Mouse (Mus musculus) liver, embryonic 14.5 days (tissue): ENCODE results near the gene Alkbh7. TPM values are rescaled to one million over a fixed set of nuclear protein-coding genes. Genes with fewer than 3 reads are reported as not detected.

Experiments used
- ATAC-seq: fragments of 200-750 bp; cut with Nextera tagmentation; 2 replicates; pipeline ENCODE4 v1.8.0; 2017; ENCODE audit warnings: moderate number of reproducible peaks, mild to moderate bottlenecking, moderate library complexity; ENCODE audit not compliant: insufficient read depth
- DNase-seq, 3 experiments: peaks; one replicate each; pipeline ENCODE4 v3.0.0-alpha.2; 2012 to 2013; ENCODE audit warnings: low read depth in 3 of 3, low spot score in 3 of 3
- H3K27ac ChIP-seq: fragments of 300-500 bp; sonication (generic); 2 replicates; pipeline ENCODE4 v1.5.1; 2014; ENCODE audit warnings: moderate library complexity, mild to moderate bottlenecking, control low read depth, inconsistent platforms
- H3K27me3 ChIP-seq: fragments of 300-500 bp; sonication (generic); 2 replicates; pipeline ENCODE4 v1.6.1; 2014; ENCODE audit warnings: mild to moderate bottlenecking, low read length, moderate library complexity; ENCODE audit not compliant: control insufficient read depth, insufficient read depth
- H3K36me3 ChIP-seq: fragments of 300-500 bp; sonication (generic); replicated peaks from 2 replicates; pipeline ENCODE4 v1.6.1; 2014; ENCODE audit warnings: low read depth; ENCODE audit not compliant: control insufficient read depth, insufficient read depth
- H3K4me1 ChIP-seq, 2 experiments: fragments of 200-500 bp in 1 of 2; fragments of 300-500 bp in 1 of 2; sonication (generic) in 1 of 2; replicated peaks; 2 replicates each; pipeline ENCODE4 v1.6.1; 2012 to 2014; ENCODE audit warnings: antibody characterized with exemption in 1 of 2, inconsistent platforms in 1 of 2, low read length in 1 of 2; ENCODE audit not compliant: control insufficient read depth in 2 of 2, insufficient read depth in 2 of 2
- H3K4me2 ChIP-seq: fragments of 300-500 bp; sonication (generic); 2 replicates; pipeline ENCODE4 v1.6.1; 2014; ENCODE audit warnings: low read depth, mild to moderate bottlenecking, control low read depth, moderate library complexity
- H3K4me3 ChIP-seq, 2 experiments: fragments of 200-500 bp in 1 of 2; fragments of 300-500 bp in 1 of 2; sonication (generic) in 1 of 2; 2 replicates each; pipeline ENCODE4 v1.5.1; 2012 to 2014; ENCODE audit warnings: low read depth in 2 of 2, low read length in 2 of 2, mild to moderate bottlenecking in 2 of 2, control low read depth in 1 of 2, inconsistent platforms in 1 of 2, moderate library complexity in 1 of 2; ENCODE audit not compliant: insufficient read depth in 1 of 2
- H3K9ac ChIP-seq: fragments of 300-500 bp; sonication (generic); replicated peaks from 2 replicates; pipeline ENCODE4 v1.6.1; 2014; ENCODE audit warnings: mild to moderate bottlenecking, control low read depth, moderate library complexity
- H3K9me3 ChIP-seq: fragments of 300-500 bp; sonication (generic); 2 replicates; pipeline ENCODE4 v1.6.1; 2016; ENCODE audit warnings: low read length, mixed read lengths; ENCODE audit not compliant: control insufficient read depth
- CTCF ChIP-seq: IDR thresholded peaks from 2 replicates; pipeline ENCODE4 v1.5.1; 2016; ENCODE audit warnings: antibody characterized with exemption, low read depth, control low read depth
- EP300 ChIP-seq: IDR thresholded peaks from 2 replicates; pipeline ENCODE4 v1.6.1; 2016; ENCODE audit warnings: antibody characterized with exemption, low read depth
- WGBS: fragments of 180-500 bp; shearing (Covaris S2); extraction: QIAGEN DNeasy Blood & Tissue Kit; methylation state at CpG from one replicate; pipeline ENCODE4 v1.1.7; 2014; ENCODE audit not compliant: insufficient replicate concordance; 5-methylcytosine and 5-hydroxymethylcytosine counted together
- polyA plus RNA-seq, 2 experiments: library from polyadenylated mRNA; depleted of rRNA in 1 of 2; stranded (reverse) in 1 of 2; unstranded in 1 of 2; fragments of >200 nt; fragmentation: Nextera tagmentation in 1 of 2; extraction: Ambion mirVana in 1 of 2; gene quantifications; 2 replicates each; pipeline versions ENCODE4 v1.2.1 to v1.2.3; 2012 to 2014

Alkbh7 gene
- polyA plus RNA-seq, 2 experiments, result 12.1 to 15.4 TPM

GRCm38 (mm10) chr17:56990966-56991365 is 6.2 kb upstream of the Alkbh7 start:
- Histone ChIP-seq H3K9me3 (no peaks in the 10 kb centered on the region), H3K4me2 (peak overlapping the region; percentile 94), H3K36me3 (peaks cover 15% of the 10 kb centered on the region), H3K4me1 (peaks cover 5 to 6% of the 10 kb centered on the region in 2 experiments; a peak in 3 of 4 replicates), H3K27me3 (no peaks in the 10 kb centered on the region), H3K9ac (peak overlapping the region; percentile 68), H3K27ac (no peak overlapping the region), H3K4me3 (peak overlapping the region; percentile 74 to 76)
- no peak for ATAC-seq
- 46% methylated on average over 2 of the region's 2 CpGs for WGBS
- DNase-seq, result no peak
- no peak for TF ChIP-seq EP300
- TF ChIP-seq CTCF, result no peak

GRCm38 (mm10) chr17:56995046-56995445 is 2.1 kb upstream of the Alkbh7 start:
- WGBS, result 81% methylated on average over 8 of the region's 8 CpGs
- Histone ChIP-seq H3K27me3 (no peaks in the 10 kb centered on the region), H3K27ac (no peak overlapping the region), H3K4me1 (peaks cover 7 to 14% of the 10 kb centered on the region in 2 experiments), H3K9ac (no peak overlapping the region), H3K4me2 (no peak overlapping the region), H3K9me3 (no peaks in the 10 kb centered on the region), H3K4me3 (no peak overlapping the region), H3K36me3 (peaks cover 19% of the 10 kb centered on the region)
- TF ChIP-seq EP300 (no peak), CTCF (no peak)
- ATAC-seq (no peak), DNase-seq (no peak)

- Histone ChIP-seq H3K4me2 (peak overlapping the region; percentile 90), H3K4me3 (no peak overlapping the region; a peak in 1 of 4 replicates)
- 58% methylated on average over 2 of the region's 2 CpGs for WGBS
Measured at GRCm38 (mm10) chr17:56996506-56996905, 633 bp upstream of the Alkbh7 start.

GRCm38 (mm10) chr17:56999414-56999813 is 2.3 kb downstream of the Alkbh7 start:
- Histone ChIP-seq H3K4me3 (no peak overlapping the region), H3K9me3 (no peaks in the 10 kb centered on the region), H3K36me3 (peaks cover 32% of the 10 kb centered on the region), H3K27ac (no peak overlapping the region), H3K9ac (no peak overlapping the region), H3K4me2 (no peak overlapping the region), H3K27me3 (no peaks in the 10 kb centered on the region), H3K4me1 (peaks cover 8 to 15% of the 10 kb centered on the region in 2 experiments; a peak in 3 of 4 replicates)
- WGBS, result 84% methylated on average over 9 of the region's 9 CpGs
- DNase-seq (no peak), ATAC-seq (no peak)
- TF ChIP-seq CTCF, result no peak
- no peak for TF ChIP-seq EP300

More at GRCm38 (mm10) chr17:56996506-56996905, 633 bp upstream of the Alkbh7 start:
- H3K27ac ChIP-seq, result no peak overlapping the region
- DNase-seq, result no peak
- ATAC-seq, result no peak
- TF ChIP-seq CTCF, result no peak
- no peak for TF ChIP-seq EP300
- peak overlapping the region; percentile 23 for H3K9ac ChIP-seq
- H3K9me3 ChIP-seq, result no peaks in the 10 kb centered on the region
- H3K27me3 ChIP-seq, result no peaks in the 10 kb centered on the region
- H3K36me3 ChIP-seq, result peaks cover 19% of the 10 kb centered on the region
- peaks cover 3 to 8% of the 10 kb centered on the region in 2 experiments for H3K4me1 ChIP-seq

- peaks cover 8 to 15% of the 10 kb centered on the region in 2 experiments; a peak in 3 of 4 replicates for H3K4me1 ChIP-seq
- no peak within 1 kb of the TSS for H3K27ac ChIP-seq
- DNase-seq, result no peak
- TF ChIP-seq CTCF (no peak), EP300 (no peak)
- H3K36me3 ChIP-seq, result peaks cover 31% of the 10 kb centered on the region
- H3K9ac ChIP-seq, result no peak within 1 kb of the TSS
- ATAC-seq, result no peak
- no peak within 1 kb of the TSS for H3K4me3 ChIP-seq
- H3K9me3 ChIP-seq, result no peaks in the 10 kb centered on the region
- no peaks in the 10 kb centered on the region for H3K27me3 ChIP-seq
- no peak within 1 kb of the TSS for H3K4me2 ChIP-seq
- WGBS, result 79% methylated on average over 9 of the region's 9 CpGs
Measured at GRCm38 (mm10) chr17:56999968-57000609, 3.0 kb downstream of the Alkbh7 start, which contains the start of gene Pspn. Pspn (minus strand) TSS chr17:57000018.
